Mouse (Mus musculus): ENCODE results near the gene Ctnnd2.

- no peak for TF ChIP-seq POLR2A (IDR thresholded peaks at IDR 0.05; ENCODE audit: insufficient read length, low read depth)
- no peak for TF ChIP-seq POLR2AphosphoS2 (IDR thresholded peaks at IDR 0.05; ENCODE audit: insufficient read length, low read depth)
- TF ChIP-seq CEBPB (IDR thresholded peaks at IDR 0.05; ENCODE audit: insufficient read depth, poor library complexity, severe bottlenecking) = no peak
- no peak for TF ChIP-seq MAX (IDR thresholded peaks at IDR 0.05; ENCODE audit: low read depth)
- TF ChIP-seq MYOD1 (IDR thresholded peaks at IDR 0.05; ENCODE audit: control insufficient read depth in 1 of 3, insufficient read length in 2 of 3, low read depth in 2 of 3) = no peak
These were observed 285.3 kb downstream of the Ctnnd2 start for GRCm38 (mm10) chr15:30457541-30458250.
